8 mouse cellular contexts compared by ENCODE assay signal in the genomic region with DNA sequence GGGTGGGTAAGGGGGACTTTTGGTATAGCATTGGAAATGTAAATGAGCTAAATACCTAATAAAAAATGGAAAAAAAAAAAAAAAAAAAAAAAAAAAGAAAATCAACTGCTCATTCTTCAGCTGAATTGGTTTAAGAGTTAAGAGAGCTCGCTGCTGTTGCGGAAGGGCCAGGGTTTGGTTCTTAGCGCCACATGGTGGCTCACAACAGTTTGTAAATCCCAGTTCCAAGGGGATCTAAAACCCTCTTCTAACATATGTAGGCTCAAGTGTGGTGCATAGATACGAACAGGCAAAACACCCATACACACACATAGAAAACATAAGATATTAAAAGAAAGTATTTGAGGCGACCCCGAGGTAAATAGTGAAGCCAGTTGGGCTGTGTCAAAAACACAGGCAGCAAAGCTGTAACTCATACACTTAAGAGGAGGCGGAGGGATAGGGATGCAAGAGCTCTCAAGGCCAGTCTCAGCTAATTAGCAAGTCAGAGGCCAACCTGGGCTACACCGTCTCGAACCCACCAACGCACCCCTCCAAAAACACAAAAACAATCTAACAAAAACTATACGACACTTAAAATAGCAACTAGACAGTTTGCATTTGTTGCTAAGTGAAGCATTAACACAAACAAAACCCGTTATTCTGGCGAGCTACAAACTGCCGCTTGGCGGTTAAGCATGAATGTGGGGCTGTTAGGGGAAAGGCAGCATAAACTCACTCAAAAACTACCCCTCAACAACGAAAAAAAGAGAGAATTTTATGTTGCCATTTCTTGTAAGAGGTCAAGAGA. TPM values are rescaled to one million over a fixed set of nuclear protein-coding genes. Genes with fewer than 3 reads are reported as not detected.
DNase-seq lines count a peak whose midpoint lies in the region; ATAC-seq and TF ChIP-seq lines count a peak whose summit lies in the region.

No protein-coding gene starts in this region.

- peaks cover 21% of the 10 kb centered on the region for H3K36me3 ChIP-seq in heart, embryonic 13.5 days
- peaks cover 4% of the 10 kb centered on the region for H3K36me3 ChIP-seq in ES-E14 (ENCODE audit: control insufficient read depth, insufficient read depth, low read length, poor library complexity, severe bottlenecking)
- peaks cover 18% of the 10 kb centered on the region for H3K36me3 ChIP-seq in forebrain, embryonic 14.5 days (ENCODE audit: control insufficient read depth, insufficient read depth, low read length)
- H3K36me3 ChIP-seq in liver, embryonic 15.5 days (replicated peaks), result peaks cover 31% of the 10 kb centered on the region

- peak overlapping the region; percentile 76 for H3K4me3 ChIP-seq in heart, embryonic 13.5 days
- peak overlapping the region; percentile 92 to 95 for H3K4me3 ChIP-seq in ES-E14 (ENCODE audit: insufficient read depth in 1 of 2, low read depth in 1 of 2, low read length in 2 of 2, poor library complexity in 1 of 2, severe bottlenecking in 1 of 2)
- peak overlapping the region; percentile 83 for H3K4me3 ChIP-seq in forebrain, embryonic 14.5 days (ENCODE audit: low read depth, low read length)
- peak overlapping the region; percentile 89 for H3K4me3 ChIP-seq in liver, embryonic 15.5 days (replicated peaks)

- no peak for DNase-seq in heart, adult 9 months (ENCODE audit: low spot score in 2 of 2)
- DNase-seq in ES-E14 (ENCODE audit: low read depth, low spot score), result peak; percentile 15
- DNase-seq in forebrain, embryonic 14.5 days (ENCODE audit: low spot score), result peak; percentile 1
- DNase-seq in ovary, postnatal 10 days (ENCODE audit: low spot score), result no peak
- no peak for DNase-seq in cerebellum, postnatal 25 days
- DNase-seq in urinary bladder, postnatal 4 days (ENCODE audit: low spot score in 2 of 2), result no peak

- H3K27ac ChIP-seq in heart, embryonic 13.5 days (replicated peaks), result peak overlapping the region; percentile 78
- no peak overlapping the region for H3K27ac ChIP-seq in ES-E14 (ENCODE audit: insufficient read depth, low read depth, low read length, poor library complexity, severe bottlenecking)
- H3K27ac ChIP-seq in forebrain, embryonic 14.5 days (ENCODE audit: low read depth, low read length), result peak overlapping the region; percentile 78
- H3K27ac ChIP-seq in liver, embryonic 15.5 days (replicated peaks), result peak overlapping the region; percentile 88

- WGBS in heart, embryonic 13.5 days, result 35% methylated on average over 16 of the region's 16 CpGs
- WGBS in forebrain, embryonic 14.5 days, result 36% methylated on average over 16 of the region's 16 CpGs
- 30% methylated on average over 16 of the region's 16 CpGs for WGBS in liver, embryonic 15.5 days (ENCODE audit: insufficient replicate concordance)

- in situ Hi-C loops in ES-E14 (cut with MboI; ENCODE audit: low sequenced_read_pairs in 2 of 2, unreplicated experiment in 2 of 2), result no loop called here

- H3K4me2 ChIP-seq in heart, embryonic 13.5 days, result peak overlapping the region; percentile 90
- peak overlapping the region; percentile 92 for H3K4me2 ChIP-seq in forebrain, embryonic 14.5 days (ENCODE audit: low read length)
- H3K4me2 ChIP-seq in liver, embryonic 15.5 days, result peak overlapping the region; percentile 79

- peaks cover 12% of the 10 kb centered on the region for H3K4me1 ChIP-seq in heart, embryonic 13.5 days
- H3K4me1 ChIP-seq in ES-E14 (ENCODE audit: control insufficient read depth in 2 of 2, insufficient read depth in 2 of 2, low read length in 2 of 2, poor library complexity in 1 of 2), result no peaks in the 10 kb centered on the region
- peaks cover 5% of the 10 kb centered on the region; the same call in 1 of the 2 replicates for H3K4me1 ChIP-seq in forebrain, embryonic 14.5 days (ENCODE audit: control insufficient read depth, insufficient read depth, low read length)
- peaks cover 20% of the 10 kb centered on the region for H3K4me1 ChIP-seq in liver, embryonic 15.5 days (replicated peaks)

- no peak for ATAC-seq in heart, embryonic 13.5 days (ENCODE audit: extremely low read depth, insufficient number of reproducible peaks, low FRiP score, low TSS enrichment)
- ATAC-seq in forebrain, embryonic 14.5 days, result no peak
- no peak for ATAC-seq in liver, embryonic 15.5 days (ENCODE audit: insufficient read depth)

- peak overlapping the region; percentile 88 for H3K9ac ChIP-seq in heart, embryonic 13.5 days
- peak overlapping the region; percentile 90 for H3K9ac ChIP-seq in ES-E14 (ENCODE audit: insufficient read depth, low read depth, low read length, poor library complexity, severe bottlenecking)
- peak overlapping the region; percentile 75 for H3K9ac ChIP-seq in forebrain, embryonic 14.5 days (ENCODE audit: low read length)
- H3K9ac ChIP-seq in liver, embryonic 15.5 days, result peak overlapping the region; percentile 80

- no peaks in the 10 kb centered on the region for H3K9me3 ChIP-seq in heart, embryonic 13.5 days
- H3K9me3 ChIP-seq in ES-E14 (ENCODE audit: control insufficient read depth, insufficient read depth, low read depth, low read length), result no peaks in the 10 kb centered on the region
- H3K9me3 ChIP-seq in forebrain, embryonic 14.5 days (replicated peaks; ENCODE audit: control insufficient read depth, low read length), result no peaks in the 10 kb centered on the region
- H3K9me3 ChIP-seq in liver, embryonic 15.5 days (replicated peaks), result no peaks in the 10 kb centered on the region

- no peaks in the 10 kb centered on the region for H3K27me3 ChIP-seq in heart, embryonic 13.5 days (replicated peaks)
- no peaks in the 10 kb centered on the region for H3K27me3 ChIP-seq in forebrain, embryonic 14.5 days (replicated peaks; ENCODE audit: control insufficient read depth, insufficient read depth, low read length)
- no peaks in the 10 kb centered on the region for H3K27me3 ChIP-seq in liver, embryonic 15.5 days

TF ChIP-seq in ES-E14, 5 proteins besides CTCF, POLR2A, EP300 and RAD21:
- TF ChIP-seq MAFK (IDR thresholded peaks at IDR 0.05; ENCODE audit: insufficient read depth, low read depth, low read length), result no peak

RNA-seq across cellular contexts. Expression of a gene that starts 0.8 kb away (rescaled TPM):
- polyA plus RNA-seq in heart, embryonic 13.5 days (2015; fragmentation: Nextera tagmentation; extraction: Ambion mirVana), result 11.5 and 12.3 TPM in 2 replicates
- total RNA-seq in ES-E14 (2012; rRNA removed), result 32.6 and 35.5 TPM in 2 replicates
- polyA plus RNA-seq in forebrain, embryonic 14.5 days (2014; fragmentation: Nextera tagmentation; extraction: Ambion mirVana), result 15.8 and 16.7 TPM in 2 replicates
- polyA plus RNA-seq in liver, embryonic 15.5 days (2015; fragmentation: Nextera tagmentation; extraction: Ambion mirVana), result 9.3 and 9.9 TPM in 2 replicates

RNA-seq across cellular contexts. Expression of a gene that starts 34.7 kb away (rescaled TPM):
- 3.6 and 4.0 TPM in 2 replicates for polyA plus RNA-seq in heart, embryonic 13.5 days (2015; fragmentation: Nextera tagmentation; extraction: Ambion mirVana)
- 25.3 and 30.2 TPM in 2 replicates for total RNA-seq in ES-E14 (2012; rRNA removed)
- 7.0 and 7.2 TPM in 2 replicates for polyA plus RNA-seq in forebrain, embryonic 14.5 days (2014; fragmentation: Nextera tagmentation; extraction: Ambion mirVana)
- 2.4 and 3.0 TPM in 2 replicates for polyA plus RNA-seq in liver, embryonic 15.5 days (2015; fragmentation: Nextera tagmentation; extraction: Ambion mirVana)

RNA-seq across cellular contexts. Expression of a gene that starts 36.1 kb away (rescaled TPM):
- 36.2 and 36.4 TPM in 2 replicates for polyA plus RNA-seq in heart, embryonic 13.5 days (2015; fragmentation: Nextera tagmentation; extraction: Ambion mirVana)
- 211 and 247 TPM in 2 replicates for total RNA-seq in ES-E14 (2012; rRNA removed)
- polyA plus RNA-seq in forebrain, embryonic 14.5 days (2014; fragmentation: Nextera tagmentation; extraction: Ambion mirVana), result 61.8 and 64.7 TPM in 2 replicates
- 54.0 and 55.0 TPM in 2 replicates for polyA plus RNA-seq in liver, embryonic 15.5 days (2015; fragmentation: Nextera tagmentation; extraction: Ambion mirVana)

RNA-seq across cellular contexts. Expression of a gene that starts 59.3 kb away (rescaled TPM):
- 7.7 and 8.0 TPM in 2 replicates for polyA plus RNA-seq in heart, embryonic 13.5 days (2015; fragmentation: Nextera tagmentation; extraction: Ambion mirVana)
- total RNA-seq in ES-E14 (2012; rRNA removed), result 2.6 TPM in 1 of 2 replicates, not detected in the other
- polyA plus RNA-seq in forebrain, embryonic 14.5 days (2014; fragmentation: Nextera tagmentation; extraction: Ambion mirVana), result not detected in 2 replicates
- polyA plus RNA-seq in liver, embryonic 15.5 days (2015; fragmentation: Nextera tagmentation; extraction: Ambion mirVana), result 3.5 and 6.0 TPM in 2 replicates

Comparison
In these comparisons a context has a peak if more than half of its experiments do, and no peak if none do; other contexts are left out.
1. DNase-seq: peak in ES-E14 (single experiment) and forebrain, embryonic 14.5 days (single experiment); none in heart, adult 9 months (0 of 2), ovary, postnatal 10 days (single experiment), cerebellum, postnatal 25 days (0 of 2) and urinary bladder, postnatal 4 days (0 of 2).
2. Peak in every context shown above with its lines, with median percentiles within 50 percentile points of each other: H3K4me2 ChIP-seq, H3K4me3 ChIP-seq and H3K9ac ChIP-seq.